8 mouse cellular contexts compared by ENCODE assay signal in genomic region chr16:89960186-89960878, GRCm38 (mm10).
DNase-seq lines count a peak whose midpoint lies in the region; ATAC-seq and TF ChIP-seq lines count a peak whose summit lies in the region.

No protein-coding gene starts in this region.

- 0 out of 2 replicates have a peak overlapping the region, but pooled peaks have one; percentile 3 for H3K27ac ChIP-seq in ES-Bruce4 (ENCODE audit: insufficient read depth, low read length)
- H3K27ac ChIP-seq in bone marrow macrophage, adult 2 months (ENCODE audit: insufficient read depth, low read depth, low read length), result no peak overlapping the region
- H3K27ac ChIP-seq in forebrain, embryonic 12.5 days, result no peak overlapping the region
- peak overlapping the region; percentile 4; the same call in 1 of the 2 replicates for H3K27ac ChIP-seq in heart, embryonic 15.5 days
- no peak overlapping the region for H3K27ac ChIP-seq in liver, embryonic 15.5 days (replicated peaks)
- H3K27ac ChIP-seq in neural tube, embryonic 13.5 days (replicated peaks), result no peak overlapping the region; the same call in 1 of the 2 replicates

- under 1% methylated on average over 27 of the region's 33 CpGs for WGBS in forebrain, embryonic 12.5 days
- under 1% methylated on average over 31 of the region's 33 CpGs for WGBS in heart, embryonic 15.5 days
- WGBS in liver, embryonic 15.5 days (ENCODE audit: insufficient replicate concordance), result 1% methylated on average over 33 of the region's 33 CpGs
- under 1% methylated on average over 33 of the region's 33 CpGs for WGBS in neural tube, embryonic 13.5 days

- H3K9ac ChIP-seq in ES-Bruce4 (ENCODE audit: low read depth, poor library complexity, severe bottlenecking), result peak overlapping the region; percentile 53; the same call in 1 of the 2 replicates
- peak overlapping the region; percentile 61 for H3K9ac ChIP-seq in forebrain, embryonic 12.5 days
- H3K9ac ChIP-seq in heart, embryonic 15.5 days, result peak overlapping the region; percentile 53
- H3K9ac ChIP-seq in liver, embryonic 15.5 days, result no peak overlapping the region
- H3K9ac ChIP-seq in neural tube, embryonic 13.5 days, result peak overlapping the region; percentile 60

- ATAC-seq in forebrain, embryonic 12.5 days (ENCODE audit: low FRiP score), result peak; percentile 77
- ATAC-seq in heart, embryonic 15.5 days (replicated peaks; ENCODE audit: insufficient number of reproducible peaks, insufficient read depth, low FRiP score, low read depth), result peak; percentile 56; the same call in 1 of the 2 replicates
- no peak for ATAC-seq in liver, embryonic 15.5 days (ENCODE audit: insufficient read depth)
- peak; percentile 51; the same call in 1 of the 2 replicates for ATAC-seq in neural tube, embryonic 13.5 days (ENCODE audit: low read depth)

- H3K27me3 ChIP-seq in ES-Bruce4 (ENCODE audit: control insufficient read depth, insufficient read depth, low read length, poor library complexity, severe bottlenecking), result no peaks in the 10 kb centered on the region
- H3K27me3 ChIP-seq in forebrain, embryonic 12.5 days, result peaks cover 3% of the 10 kb centered on the region; the same call in 1 of the 2 replicates
- peaks cover 5% of the 10 kb centered on the region for H3K27me3 ChIP-seq in heart, embryonic 15.5 days
- peaks cover 37% of the 10 kb centered on the region for H3K27me3 ChIP-seq in liver, embryonic 15.5 days
- H3K27me3 ChIP-seq in neural tube, embryonic 13.5 days, result 0 out of 2 replicates have a peak, but pooled peaks cover 3% of the 10 kb centered on the region

- no peak for TF ChIP-seq CTCF in ES-Bruce4 (IDR thresholded peaks at IDR 0.05; ENCODE audit: low read depth, low read length)
- TF ChIP-seq CTCF in bone marrow macrophage, adult 2 months (IDR thresholded peaks at IDR 0.05; ENCODE audit: low read depth, low read length), result no peak

- TF ChIP-seq POLR2A in ES-Bruce4 (IDR thresholded peaks at IDR 0.05; ENCODE audit: insufficient read depth, low read length), result no peak
- no peak for TF ChIP-seq POLR2A in bone marrow macrophage, adult 2 months (IDR thresholded peaks at IDR 0.05; ENCODE audit: borderline replicate concordance, low read depth, low read length)

- no peaks in the 10 kb centered on the region for H3K36me3 ChIP-seq in ES-Bruce4 (ENCODE audit: control insufficient read depth, insufficient read depth, low read length, poor library complexity, severe bottlenecking)
- no peaks in the 10 kb centered on the region; the same call in 1 of the 2 replicates for H3K36me3 ChIP-seq in forebrain, embryonic 12.5 days (replicated peaks)
- no peaks in the 10 kb centered on the region for H3K36me3 ChIP-seq in heart, embryonic 15.5 days
- no peaks in the 10 kb centered on the region for H3K36me3 ChIP-seq in liver, embryonic 15.5 days (replicated peaks)
- no peaks in the 10 kb centered on the region for H3K36me3 ChIP-seq in neural tube, embryonic 13.5 days

- 0 out of 2 replicates have a peak, but pooled peaks have one; percentile 32 for TF ChIP-seq EP300 in ES-Bruce4 (IDR thresholded peaks at IDR 0.05; ENCODE audit: insufficient read depth, low read depth, low read length)

- H3K4me3 ChIP-seq in ES-Bruce4 (ENCODE audit: low read depth, low read length), result peak overlapping the region; percentile 32
- H3K4me3 ChIP-seq in bone marrow macrophage, adult 2 months (ENCODE audit: insufficient read depth, low read length), result peak overlapping the region; percentile 48
- peak overlapping the region; percentile 41 for H3K4me3 ChIP-seq in forebrain, embryonic 12.5 days (replicated peaks)
- H3K4me3 ChIP-seq in heart, embryonic 15.5 days, result peak overlapping the region; percentile 58
- peak overlapping the region; percentile 41 for H3K4me3 ChIP-seq in liver, embryonic 15.5 days (replicated peaks)
- peak overlapping the region; percentile 38 for H3K4me3 ChIP-seq in neural tube, embryonic 13.5 days

- H3K4me2 ChIP-seq in forebrain, embryonic 12.5 days, result peak overlapping the region; percentile 71
- peak overlapping the region; percentile 85 for H3K4me2 ChIP-seq in heart, embryonic 15.5 days
- peak overlapping the region; percentile 59 for H3K4me2 ChIP-seq in liver, embryonic 15.5 days
- peak overlapping the region; percentile 69 for H3K4me2 ChIP-seq in neural tube, embryonic 13.5 days

- DNase-seq in kidney, postnatal 36 days, result peak; percentile 42 to 57
- peak; percentile 47 for DNase-seq in urinary bladder, postnatal 25 days (ENCODE audit: low spot score)

- H3K4me1 ChIP-seq in ES-Bruce4 (ENCODE audit: control insufficient read depth, insufficient read depth, low read length), result peaks cover 5% of the 10 kb centered on the region
- no peaks in the 10 kb centered on the region for H3K4me1 ChIP-seq in bone marrow macrophage, adult 2 months (ENCODE audit: control insufficient read depth, insufficient read depth, low read length)
- H3K4me1 ChIP-seq in forebrain, embryonic 12.5 days, result peaks cover 27% of the 10 kb centered on the region
- peaks cover 17% of the 10 kb centered on the region for H3K4me1 ChIP-seq in heart, embryonic 15.5 days (replicated peaks)
- H3K4me1 ChIP-seq in liver, embryonic 15.5 days (replicated peaks), result peaks cover 7% of the 10 kb centered on the region; the same call in 1 of the 2 replicates
- peaks cover 25% of the 10 kb centered on the region for H3K4me1 ChIP-seq in neural tube, embryonic 13.5 days (replicated peaks)

- no peaks in the 10 kb centered on the region for H3K9me3 ChIP-seq in ES-Bruce4 (replicated peaks; ENCODE audit: control insufficient read depth, insufficient read depth, low read length, poor library complexity, severe bottlenecking)
- H3K9me3 ChIP-seq in forebrain, embryonic 12.5 days, result peaks cover 5% of the 10 kb centered on the region; the same call in 1 of the 2 replicates
- H3K9me3 ChIP-seq in heart, embryonic 15.5 days (replicated peaks), result no peaks in the 10 kb centered on the region
- no peaks in the 10 kb centered on the region for H3K9me3 ChIP-seq in liver, embryonic 15.5 days (replicated peaks)
- no peaks in the 10 kb centered on the region for H3K9me3 ChIP-seq in neural tube, embryonic 13.5 days

Comparison
In these comparisons a context has a peak if more than half of its experiments do, and no peak if none do; other contexts are left out.
1. H3K27ac ChIP-seq: peak in ES-Bruce4 (single experiment) and heart, embryonic 15.5 days (single experiment); none in bone marrow macrophage, adult 2 months (single experiment), forebrain, embryonic 12.5 days (single experiment), liver, embryonic 15.5 days (single experiment) and neural tube, embryonic 13.5 days (single experiment).
2. Peak in every context shown above with its lines, with median percentiles within 50 percentile points of each other: H3K4me3 ChIP-seq and H3K4me2 ChIP-seq.